Mouse (Mus musculus) hindbrain, embryonic 16.5 days (tissue): ENCODE data around the gene Krt2. TPM values are rescaled to one million over a fixed set of nuclear protein-coding genes. Genes with fewer than 3 reads are reported as not detected.

Source experiments
- ATAC-seq: fragments of 200-750 bp; cut with Nextera tagmentation; 2 replicates; pipeline ENCODE4 v1.8.0; 2017; ENCODE audit warnings: moderate TSS enrichment, moderate library complexity
- H3K27ac ChIP-seq: fragments of 300-500 bp; sonication (generic); 2 replicates; pipeline ENCODE4 v1.5.1; 2014; ENCODE audit warnings: low read depth, mild to moderate bottlenecking, control low read depth, low read length, moderate library complexity
- H3K27me3 ChIP-seq: fragments of 300-500 bp; sonication (generic); replicated peaks from 2 replicates; pipeline ENCODE4 v1.6.1; 2014; ENCODE audit warnings: low read length; ENCODE audit not compliant: control insufficient read depth, insufficient read depth
- H3K36me3 ChIP-seq: fragments of 300-500 bp; sonication (generic); 2 replicates; pipeline ENCODE4 v1.6.1; 2014; ENCODE audit warnings: mild to moderate bottlenecking, low read length, moderate library complexity, mixed read lengths; ENCODE audit not compliant: control insufficient read depth, insufficient read depth
- H3K4me1 ChIP-seq: fragments of 300-500 bp; sonication (generic); 2 replicates; pipeline ENCODE4 v1.6.1; 2014; ENCODE audit warnings: low read depth, low read length; ENCODE audit not compliant: control insufficient read depth, insufficient read depth
- H3K4me2 ChIP-seq: fragments of 300-500 bp; sonication (generic); 2 replicates; pipeline ENCODE4 v1.6.1; 2014; ENCODE audit warnings: mild to moderate bottlenecking, low read length, control low read depth, moderate library complexity
- H3K4me3 ChIP-seq: fragments of 300-500 bp; sonication (generic); 2 replicates; pipeline ENCODE4 v1.5.1; 2014; ENCODE audit warnings: mild to moderate bottlenecking, low read length, control low read depth, moderate library complexity
- H3K9ac ChIP-seq: fragments of 300-500 bp; sonication (generic); 2 replicates; pipeline ENCODE4 v1.6.1; 2014; ENCODE audit warnings: low read depth, mild to moderate bottlenecking, control low read depth, low read length, moderate library complexity
- H3K9me3 ChIP-seq: fragments of 300-500 bp; sonication (generic); 2 replicates; pipeline ENCODE4 v1.6.1; 2014; ENCODE audit warnings: mild to moderate bottlenecking, low read length, moderate library complexity; ENCODE audit not compliant: control insufficient read depth
- WGBS: fragments of 180-500 bp; shearing (Covaris S2); extraction: QIAGEN DNeasy Blood & Tissue Kit; methylation state at CpG from one replicate; pipeline ENCODE4 v1.1.7; 2014; 5-methylcytosine and 5-hydroxymethylcytosine counted together
- polyA plus RNA-seq: library from polyadenylated mRNA; unstranded; fragments of >200 nt; fragmentation: Nextera tagmentation; extraction: Ambion mirVana; gene quantifications from 2 replicates; pipeline ENCODE4 v1.2.1, GENCODE M21; 2015

The Krt2 gene
- polyA plus RNA-seq: 0.20 TPM in 1 of 2 replicates, not detected in the other

DNA sequence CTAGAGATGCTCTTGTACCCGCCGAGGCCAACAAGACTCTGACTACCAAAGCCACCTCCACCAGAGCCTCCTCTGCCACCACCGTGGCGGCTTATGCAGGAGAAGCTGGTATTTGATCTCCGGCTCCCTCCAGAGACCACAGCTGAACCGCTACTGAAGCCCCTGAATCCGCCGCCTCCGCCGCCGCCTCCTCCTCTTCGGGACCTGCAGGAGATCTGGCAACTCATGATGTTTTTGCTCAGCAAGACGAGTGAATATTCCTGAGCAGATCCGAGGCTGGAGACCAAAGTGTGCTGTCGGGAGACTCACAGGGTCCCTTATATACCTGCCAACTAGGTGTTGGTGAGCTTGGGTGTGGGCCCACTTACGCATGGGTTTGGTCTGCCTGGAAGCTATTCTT, at the start of gene Krt2:
Gene Krt2, minus strand, starts transcription at position 295 of the 400 bp plus-strand sequence.
- Histone ChIP-seq H3K9me3 (no peaks in the 10 kb centered on the region), H3K4me3 (no peak within 1 kb of the TSS), H3K4me1 (no peaks in the 10 kb centered on the region), H3K9ac (no peak within 1 kb of the TSS), H3K27ac (no peak within 1 kb of the TSS), H3K4me2 (no peak within 1 kb of the TSS), H3K27me3 (no peaks in the 10 kb centered on the region), H3K36me3 (no peaks in the 10 kb centered on the region)
- ATAC-seq: no peak
- WGBS: 81% methylated on average over 16 of the region's 16 CpGs

DNA sequence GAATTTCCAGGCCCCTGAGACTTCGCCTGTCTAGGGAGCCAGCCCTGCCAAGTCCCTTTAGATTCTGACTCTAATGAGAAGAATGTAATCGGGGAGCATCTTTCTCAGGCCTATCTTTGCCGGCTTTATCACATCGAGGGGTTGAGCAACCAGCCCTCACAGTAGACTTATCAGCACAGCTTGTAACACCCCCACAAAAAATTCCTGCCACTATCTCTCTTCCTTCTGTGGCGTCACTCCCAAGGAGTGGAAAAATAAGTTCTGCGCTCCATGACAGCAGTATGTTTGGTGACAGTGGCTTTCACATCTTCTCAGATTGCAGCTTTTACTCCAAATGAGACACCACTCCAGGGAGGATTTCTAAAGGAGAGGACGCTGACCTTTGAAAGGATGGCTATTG, 48.8 kb upstream of the Krt2 start:
- no peak overlapping the region for H3K4me2 ChIP-seq
- 85% methylated on average over 7 of the region's 7 CpGs for WGBS
- peaks cover 7% of the 10 kb centered on the region for H3K4me1 ChIP-seq
- H3K9ac ChIP-seq: no peak overlapping the region
- H3K9me3 ChIP-seq: no peaks in the 10 kb centered on the region
- no peaks in the 10 kb centered on the region for H3K27me3 ChIP-seq
- H3K27ac ChIP-seq: no peak overlapping the region
- H3K4me3 ChIP-seq: no peak overlapping the region
- no peaks in the 10 kb centered on the region for H3K36me3 ChIP-seq
- no peak for ATAC-seq

DNA sequence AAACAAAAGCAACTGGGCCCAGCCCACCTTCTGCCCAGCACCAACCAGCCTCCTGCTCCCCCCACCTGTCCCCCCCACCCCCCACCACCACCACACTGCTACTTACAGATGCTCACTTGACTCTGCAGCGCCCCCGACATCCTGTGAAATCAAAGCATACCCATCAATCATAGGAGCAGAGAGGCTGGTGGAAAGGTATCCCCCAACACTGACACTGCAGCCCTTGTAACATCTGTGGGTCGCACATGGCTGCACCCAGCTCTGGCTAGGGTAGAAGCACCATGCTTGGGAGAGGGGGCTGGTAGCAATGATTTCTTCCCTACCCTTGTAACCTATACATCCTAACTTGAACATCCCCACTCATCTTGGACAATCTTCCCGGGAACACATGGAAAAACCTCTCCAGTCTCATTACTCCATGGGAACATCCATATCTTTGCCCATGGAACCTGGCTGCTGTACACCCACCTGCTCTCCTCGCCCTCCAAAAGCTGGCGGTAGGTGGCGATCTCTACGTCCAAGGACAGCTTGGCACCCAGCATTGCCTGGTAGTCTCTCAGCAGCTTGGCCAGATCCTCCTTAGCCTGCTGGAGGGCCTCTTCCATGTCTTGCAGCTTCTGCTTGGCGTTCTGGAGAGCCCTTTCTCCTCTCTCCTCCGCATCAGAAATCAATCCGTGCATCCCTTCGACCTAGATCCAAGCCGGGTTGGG, 42.6 kb upstream of the Krt2 start:
- H3K27ac ChIP-seq: no peak overlapping the region
- H3K4me1 ChIP-seq: peaks cover 14% of the 10 kb centered on the region
- peak; percentile 57 for ATAC-seq
- WGBS: 62% methylated on average over 13 of the region's 13 CpGs
- H3K4me2 ChIP-seq: peak overlapping the region; percentile 92
- H3K9me3 ChIP-seq: no peaks in the 10 kb centered on the region
- H3K36me3 ChIP-seq: no peaks in the 10 kb centered on the region
- H3K27me3 ChIP-seq: no peaks in the 10 kb centered on the region; the same call in 1 of the 2 replicates
- H3K4me3 ChIP-seq: peak overlapping the region; percentile 50
- H3K9ac ChIP-seq: no peak overlapping the region; the same call in 1 of the 2 replicates

DNA sequence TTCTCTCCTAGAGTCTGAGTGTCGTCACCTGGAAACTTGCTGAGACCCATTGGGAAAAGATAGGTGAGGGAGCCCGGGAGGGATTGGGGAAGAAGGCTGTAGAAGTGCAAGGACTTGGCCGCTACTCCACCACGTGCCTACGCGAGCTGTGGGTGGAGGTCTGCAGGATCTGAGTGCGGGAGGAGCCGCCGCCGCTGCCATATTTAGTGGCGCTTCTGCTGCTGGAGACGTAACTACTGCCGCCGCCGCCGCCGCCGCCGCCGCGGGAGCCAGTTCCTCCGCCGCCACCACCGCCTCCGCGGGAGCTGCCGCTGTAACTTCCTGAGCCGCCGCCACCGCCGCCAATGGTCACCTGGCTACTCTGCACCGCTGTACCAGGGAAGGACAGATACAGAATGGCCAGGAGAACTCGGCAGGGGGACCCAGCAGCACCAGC, 41.8 kb upstream of the Krt2 start:
- Histone ChIP-seq H3K9ac (peak overlapping the region; percentile 68), H3K27ac (peak overlapping the region; percentile 23; the same call in 1 of the 2 replicates)
- 0% methylated on average over 18 of the region's 33 CpGs for WGBS

DNA sequence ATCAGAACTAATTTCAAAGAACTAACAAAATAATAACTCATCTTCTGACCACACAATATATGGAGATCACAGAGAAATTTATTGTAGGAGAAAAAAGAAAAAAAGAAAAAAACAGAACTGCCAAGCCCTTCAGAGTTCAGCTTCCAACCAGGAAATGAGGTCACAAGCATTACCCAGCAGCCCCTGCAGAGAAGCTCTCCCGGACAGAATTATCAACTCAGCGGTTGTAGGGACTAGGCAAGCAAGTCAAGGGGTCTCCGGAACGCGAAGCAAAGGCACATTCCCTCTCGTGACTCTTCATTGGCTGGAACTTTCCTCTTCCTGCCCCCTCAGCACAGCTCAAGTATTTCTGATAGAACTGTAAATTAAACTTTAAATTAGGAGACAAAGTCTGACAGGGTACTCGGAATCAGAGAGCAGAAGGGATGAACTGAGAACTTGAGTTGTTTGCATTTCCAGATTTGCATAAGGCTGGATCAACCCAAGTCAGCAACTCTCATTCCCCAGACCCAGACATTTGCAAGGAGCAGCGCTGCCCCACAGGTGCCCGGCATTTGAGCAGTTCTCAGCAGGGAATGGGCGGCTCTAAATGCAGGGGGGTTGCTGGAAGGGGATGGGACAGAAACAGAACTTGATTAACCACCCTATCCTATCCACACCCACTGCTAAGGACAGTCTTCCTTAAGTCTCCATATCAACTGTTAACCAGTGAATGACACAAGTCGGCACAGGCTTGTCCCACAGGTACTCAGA, 40.9 kb upstream of the Krt2 start:
- WGBS: 6% methylated on average over 11 of the region's 11 CpGs
- Histone ChIP-seq H3K9ac (no peak overlapping the region), H3K27me3 (no peaks in the 10 kb centered on the region; the same call in 1 of the 2 replicates), H3K4me3 (no peak overlapping the region), H3K27ac (no peak overlapping the region), H3K36me3 (no peaks in the 10 kb centered on the region), H3K4me1 (peaks cover 14% of the 10 kb centered on the region), H3K4me2 (peak overlapping the region; percentile 92), H3K9me3 (no peaks in the 10 kb centered on the region)
- no peak for ATAC-seq

More for the DNA sequence above, 41.8 kb upstream of the Krt2 start:
- Histone ChIP-seq H3K27me3 (no peaks in the 10 kb centered on the region; the same call in 1 of the 2 replicates), H3K4me2 (peak overlapping the region; percentile 92), H3K9me3 (no peaks in the 10 kb centered on the region), H3K4me1 (peaks cover 14% of the 10 kb centered on the region), H3K36me3 (no peaks in the 10 kb centered on the region), H3K4me3 (peak overlapping the region; percentile 50)
- ATAC-seq: peak; percentile 63

DNA sequence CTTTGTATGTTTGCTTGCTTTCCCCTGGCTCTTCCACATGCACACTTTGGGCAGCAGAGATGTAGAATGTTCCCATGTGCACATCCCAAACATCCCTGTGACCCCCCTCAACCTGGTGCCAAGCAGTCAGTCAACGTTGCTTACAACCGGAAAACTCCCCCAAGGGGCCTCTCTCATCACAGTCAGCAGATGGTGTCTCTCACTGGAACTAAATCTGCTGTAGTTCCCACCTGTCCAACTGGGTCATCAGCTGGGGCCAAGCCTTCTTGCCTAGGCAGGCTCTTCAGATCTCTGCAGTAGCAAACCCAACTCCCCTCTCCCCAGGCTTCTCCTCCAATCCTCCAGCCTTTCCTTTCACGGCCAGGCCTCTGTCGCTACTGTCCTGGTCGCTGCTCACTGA, 38.7 kb upstream of the Krt2 start:
- Histone ChIP-seq H3K4me2 (no peak overlapping the region), H3K27ac (no peak overlapping the region), H3K4me3 (no peak overlapping the region), H3K9me3 (no peaks in the 10 kb centered on the region), H3K4me1 (peaks cover 14% of the 10 kb centered on the region), H3K9ac (no peak overlapping the region), H3K36me3 (no peaks in the 10 kb centered on the region), H3K27me3 (no peaks in the 10 kb centered on the region; the same call in 1 of the 2 replicates)
- no peak for ATAC-seq
- WGBS: 47% methylated on average over 5 of the region's 5 CpGs

DNA sequence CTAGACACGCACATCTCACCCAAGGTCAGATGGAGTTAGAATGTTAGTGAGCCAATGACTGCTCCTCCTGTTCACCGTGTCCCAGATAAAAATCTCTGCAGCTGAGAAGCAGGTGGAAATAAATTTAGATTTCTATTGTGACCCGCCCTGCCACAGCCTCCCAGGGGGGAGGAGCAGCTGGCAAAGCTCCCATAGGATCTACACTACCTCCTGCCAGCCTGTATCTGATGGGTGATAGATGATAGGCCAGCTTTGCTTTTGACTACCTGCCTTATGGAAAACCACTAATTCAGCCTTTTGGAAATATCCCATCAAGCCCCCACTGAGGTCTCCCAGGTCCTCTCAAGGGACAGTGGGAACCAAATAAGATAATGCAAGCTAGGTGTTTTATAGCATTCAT, 37.8 kb upstream of the Krt2 start:
- Histone ChIP-seq H3K27ac (no peak overlapping the region), H3K9me3 (no peaks in the 10 kb centered on the region), H3K9ac (no peak overlapping the region), H3K27me3 (no peaks in the 10 kb centered on the region; the same call in 1 of the 2 replicates), H3K36me3 (no peaks in the 10 kb centered on the region), H3K4me3 (no peak overlapping the region), H3K4me1 (peaks cover 14% of the 10 kb centered on the region), H3K4me2 (no peak overlapping the region)
- 68% methylated on average over 3 of the region's 3 CpGs for WGBS
- ATAC-seq: no peak

DNA sequence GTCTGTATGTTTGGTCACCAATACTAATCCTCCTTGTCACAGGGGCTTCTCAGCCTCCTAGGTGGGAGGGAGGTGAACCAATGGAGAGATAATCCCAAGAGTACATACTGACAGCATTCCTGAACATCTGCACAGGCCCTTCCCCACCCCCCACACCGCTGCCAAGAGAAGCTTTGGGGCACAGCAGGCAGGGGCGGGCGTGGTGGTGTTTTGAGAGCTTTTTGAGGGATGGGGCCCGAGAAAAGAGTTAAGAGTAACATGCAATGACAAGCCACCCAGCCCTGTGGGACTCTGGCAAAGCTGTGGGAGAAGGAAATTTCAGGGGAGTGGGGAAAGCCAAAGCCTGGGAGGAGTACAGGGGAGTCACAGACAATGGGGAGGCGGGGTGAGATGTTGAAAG, 36.3 kb upstream of the Krt2 start:
- ATAC-seq: no peak
- no peak overlapping the region for H3K4me2 ChIP-seq
- peaks cover 6% of the 10 kb centered on the region for H3K4me1 ChIP-seq
- no peaks in the 10 kb centered on the region; the same call in 1 of the 2 replicates for H3K27me3 ChIP-seq
- H3K36me3 ChIP-seq: no peaks in the 10 kb centered on the region
- no peak overlapping the region for H3K4me3 ChIP-seq
- H3K9ac ChIP-seq: no peak overlapping the region
- WGBS: 21% methylated on average over 5 of the region's 5 CpGs
- no peaks in the 10 kb centered on the region for H3K9me3 ChIP-seq
- H3K27ac ChIP-seq: no peak overlapping the region

DNA sequence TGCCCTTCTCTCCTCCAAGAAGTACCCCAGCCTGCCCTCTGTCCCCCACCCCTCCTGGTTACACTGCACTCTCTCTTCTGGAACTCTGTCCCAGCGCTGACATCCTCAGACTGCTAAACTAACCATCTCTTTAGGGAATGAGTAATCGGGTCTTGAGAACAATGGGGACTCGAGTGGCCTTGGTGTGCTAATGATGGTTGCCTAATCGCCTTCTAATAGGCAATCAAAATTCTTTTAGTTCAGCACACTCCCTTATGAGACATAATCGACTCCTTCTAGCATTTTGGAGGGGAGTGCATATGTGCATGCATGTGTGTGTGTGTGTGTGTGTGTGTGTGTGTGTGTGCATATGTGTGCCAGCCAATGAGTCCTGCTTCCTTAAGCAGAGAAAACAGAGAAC, 34.6 kb upstream of the Krt2 start:
- Histone ChIP-seq H3K27me3 (no peaks in the 10 kb centered on the region), H3K36me3 (no peaks in the 10 kb centered on the region), H3K4me1 (no peaks in the 10 kb centered on the region), H3K4me2 (no peak overlapping the region), H3K27ac (no peak overlapping the region), H3K9ac (no peak overlapping the region), H3K9me3 (no peaks in the 10 kb centered on the region), H3K4me3 (no peak overlapping the region)
- ATAC-seq: no peak
- 24% methylated on average over 5 of the region's 5 CpGs for WGBS
